Mouse (Mus musculus) common myeloid progenitor, adult 5-6 weeks (primary cell): ENCODE results near the gene Ppp2r5a. TPM values are rescaled to one million over a fixed set of nuclear protein-coding genes. Genes with fewer than 3 reads are reported as not detected.

Experiments used
- ATAC-seq: replicated peaks from 2 replicates; pipeline ENCODE4 v1.8.0; 2016; ENCODE audit warnings: low read depth, mild to moderate bottlenecking, moderate TSS enrichment, inconsistent platforms; ENCODE audit not compliant: poor library complexity, severe bottlenecking
- total RNA-seq: library from RNA; stranded (forward); fragments of 200-1000, 187-1606 nt; gene quantifications from 2 replicates; pipeline ENCODE4 v1.2.3, GENCODE M21; 2017

The Ppp2r5a gene
- total RNA-seq, 1 experiment from 2014 or later, result 115 TPM

GRCm38 (mm10) chr1:191339876-191340275, 63.2 kb downstream of the Ppp2r5a start:
- no peak for ATAC-seq

GRCm38 (mm10) chr1:191334500-191334899, 68.6 kb downstream of the Ppp2r5a start:
- peak; percentile 87 for ATAC-seq

- no peak for ATAC-seq
Observed at GRCm38 (mm10) chr1:191330356-191330755, 72.7 kb downstream of the Ppp2r5a start.

- ATAC-seq, result peak; percentile 45
Observed at GRCm38 (mm10) chr1:191328019-191328441, 75.0 kb downstream of the Ppp2r5a start.

GRCm38 (mm10) chr1:191327258-191327657, 75.8 kb downstream of the Ppp2r5a start:
- ATAC-seq, result peak; percentile 6

GRCm38 (mm10) chr1:191326233-191326882, 76.7 kb downstream of the Ppp2r5a start:
- ATAC-seq, result peak; percentile 26; the same call in 1 of the 2 replicates

- peak; percentile 86 for ATAC-seq
Observed at GRCm38 (mm10) chr1:191325726-191326232, 77.3 kb downstream of the Ppp2r5a start, which contains the start of gene Tmem206. TSS of gene Tmem206 (plus strand) at chr1:191325912.

- no peak for ATAC-seq
Observed at GRCm38 (mm10) chr1:191324733-191325590, 78.1 kb downstream of the Ppp2r5a start.

- ATAC-seq, result no peak
Observed at GRCm38 (mm10) chr1:191323381-191323780, 79.7 kb downstream of the Ppp2r5a start.

GRCm38 (mm10) chr1:191318686-191319085, 84.4 kb downstream of the Ppp2r5a start:
- ATAC-seq, result no peak

GRCm38 (mm10) chr1:191317591-191318196, 85.4 kb downstream of the Ppp2r5a start, which contains the start of gene Nenf:
TSS of gene Nenf (minus strand) at chr1:191318194.
- peak; percentile 76 for ATAC-seq

GRCm38 (mm10) chr1:191316818-191317217, 86.3 kb downstream of the Ppp2r5a start:
- ATAC-seq, result no peak

GRCm38 (mm10) chr1:191313926-191314325, 89.1 kb downstream of the Ppp2r5a start:
- ATAC-seq, result no peak

- ATAC-seq, result no peak
Observed at GRCm38 (mm10) chr1:191313158-191313557, 89.9 kb downstream of the Ppp2r5a start.

- ATAC-seq, result peak; percentile 94
Observed at GRCm38 (mm10) chr1:191312513-191312941, 90.5 kb downstream of the Ppp2r5a start.

- ATAC-seq, result no peak
Observed at GRCm38 (mm10) chr1:191311296-191311898, 91.7 kb downstream of the Ppp2r5a start.

- ATAC-seq, result no peak
Observed at GRCm38 (mm10) chr1:191307766-191308455, 95.2 kb downstream of the Ppp2r5a start.

- 0 out of 2 replicates have a peak, but pooled peaks have one; percentile 26 for ATAC-seq
Observed at GRCm38 (mm10) chr1:191306316-191306715, 96.8 kb downstream of the Ppp2r5a start.

- ATAC-seq, result peak; percentile 81
Observed at GRCm38 (mm10) chr1:191305610-191306009, 97.5 kb downstream of the Ppp2r5a start.
